Mouse (Mus musculus) liver, embryonic 14.5 days (tissue): ENCODE measurements around the gene Pdzph1. TPM values are rescaled to one million over a fixed set of nuclear protein-coding genes. Genes with fewer than 3 reads are reported as not detected.

ENCODE experiments used
- ATAC-seq: fragments of 200-750 bp; cut with Nextera tagmentation; 2 replicates; pipeline ENCODE4 v1.8.0; 2017; ENCODE audit warnings: moderate number of reproducible peaks, mild to moderate bottlenecking, moderate library complexity; ENCODE audit not compliant: insufficient read depth
- DNase-seq, 3 experiments: peaks; one replicate each; pipeline ENCODE4 v3.0.0-alpha.2; 2012 to 2013; ENCODE audit warnings: low read depth in 3 of 3, low spot score in 3 of 3
- H3K27ac ChIP-seq: fragments of 300-500 bp; sonication (generic); 2 replicates; pipeline ENCODE4 v1.5.1; 2014; ENCODE audit warnings: moderate library complexity, mild to moderate bottlenecking, control low read depth, inconsistent platforms
- H3K27me3 ChIP-seq: fragments of 300-500 bp; sonication (generic); 2 replicates; pipeline ENCODE4 v1.6.1; 2014; ENCODE audit warnings: mild to moderate bottlenecking, low read length, moderate library complexity; ENCODE audit not compliant: control insufficient read depth, insufficient read depth
- H3K36me3 ChIP-seq: fragments of 300-500 bp; sonication (generic); replicated peaks from 2 replicates; pipeline ENCODE4 v1.6.1; 2014; ENCODE audit warnings: low read depth; ENCODE audit not compliant: control insufficient read depth, insufficient read depth
- H3K4me1 ChIP-seq, 2 experiments: fragments of 200-500 bp in 1 of 2; fragments of 300-500 bp in 1 of 2; sonication (generic) in 1 of 2; replicated peaks; 2 replicates each; pipeline ENCODE4 v1.6.1; 2012 to 2014; ENCODE audit warnings: antibody characterized with exemption in 1 of 2, inconsistent platforms in 1 of 2, low read length in 1 of 2; ENCODE audit not compliant: control insufficient read depth in 2 of 2, insufficient read depth in 2 of 2
- H3K4me2 ChIP-seq: fragments of 300-500 bp; sonication (generic); 2 replicates; pipeline ENCODE4 v1.6.1; 2014; ENCODE audit warnings: low read depth, mild to moderate bottlenecking, control low read depth, moderate library complexity
- H3K4me3 ChIP-seq, 2 experiments: fragments of 200-500 bp in 1 of 2; fragments of 300-500 bp in 1 of 2; sonication (generic) in 1 of 2; 2 replicates each; pipeline ENCODE4 v1.5.1; 2012 to 2014; ENCODE audit warnings: low read depth in 2 of 2, low read length in 2 of 2, mild to moderate bottlenecking in 2 of 2, control low read depth in 1 of 2, inconsistent platforms in 1 of 2, moderate library complexity in 1 of 2; ENCODE audit not compliant: insufficient read depth in 1 of 2
- H3K9ac ChIP-seq: fragments of 300-500 bp; sonication (generic); replicated peaks from 2 replicates; pipeline ENCODE4 v1.6.1; 2014; ENCODE audit warnings: mild to moderate bottlenecking, control low read depth, moderate library complexity
- H3K9me3 ChIP-seq: fragments of 300-500 bp; sonication (generic); 2 replicates; pipeline ENCODE4 v1.6.1; 2016; ENCODE audit warnings: low read length, mixed read lengths; ENCODE audit not compliant: control insufficient read depth
- CTCF ChIP-seq: IDR thresholded peaks from 2 replicates; pipeline ENCODE4 v1.5.1; 2016; ENCODE audit warnings: antibody characterized with exemption, low read depth, control low read depth
- EP300 ChIP-seq: IDR thresholded peaks from 2 replicates; pipeline ENCODE4 v1.6.1; 2016; ENCODE audit warnings: antibody characterized with exemption, low read depth
- WGBS: fragments of 180-500 bp; shearing (Covaris S2); extraction: QIAGEN DNeasy Blood & Tissue Kit; methylation state at CpG from one replicate; pipeline ENCODE4 v1.1.7; 2014; ENCODE audit not compliant: insufficient replicate concordance; 5-methylcytosine and 5-hydroxymethylcytosine counted together
- polyA plus RNA-seq, 2 experiments: library from polyadenylated mRNA; depleted of rRNA in 1 of 2; stranded (reverse) in 1 of 2; unstranded in 1 of 2; fragments of >200 nt; fragmentation: Nextera tagmentation in 1 of 2; extraction: Ambion mirVana in 1 of 2; gene quantifications; 2 replicates each; pipeline versions ENCODE4 v1.2.1 to v1.2.3; 2012 to 2014

Pdzph1 gene
- polyA plus RNA-seq, 2 experiments, result 0.15 to 0.39 TPM

DNA sequence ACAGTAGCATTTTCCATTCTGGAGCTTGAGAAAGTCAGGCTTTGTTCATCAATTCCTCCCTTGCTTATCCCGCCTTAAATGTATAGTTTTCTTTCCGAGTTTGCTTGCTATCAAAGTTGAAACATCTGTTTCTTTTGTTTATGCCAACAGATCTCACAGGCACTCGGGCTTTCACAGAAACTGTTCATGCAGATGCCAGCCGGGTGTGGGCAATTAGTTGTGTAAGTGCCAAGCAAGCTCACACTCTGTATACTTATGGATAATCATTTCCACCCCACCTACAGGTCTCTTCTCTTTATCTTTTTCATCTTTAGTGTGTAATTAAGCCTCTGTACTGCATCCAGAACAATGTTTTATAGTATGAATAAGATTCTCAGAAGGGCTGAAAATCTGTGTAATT, 53.6 kb downstream of the Pdzph1 start:
- Histone ChIP-seq H3K27me3 (no peaks in the 10 kb centered on the region), H3K9me3 (no peaks in the 10 kb centered on the region), H3K27ac (no peak overlapping the region), H3K36me3 (no peaks in the 10 kb centered on the region), H3K9ac (no peak overlapping the region), H3K4me2 (no peak overlapping the region), H3K4me3 (no peak overlapping the region), H3K4me1 (peaks cover 0 to 2% of the 10 kb centered on the region in 2 experiments; a peak in 2 of 4 replicates)
- WGBS, result 20% methylated on average over 4 of the region's 4 CpGs
- DNase-seq (no peak), ATAC-seq (no peak; the same call in 1 of the 2 replicates)
- no peak for TF ChIP-seq CTCF
- TF ChIP-seq EP300, result peak; percentile 49

- Histone ChIP-seq H3K4me2 (no peak overlapping the region), H3K4me3 (no peak overlapping the region), H3K9ac (no peak overlapping the region), H3K9me3 (no peaks in the 10 kb centered on the region), H3K27ac (no peak overlapping the region), H3K27me3 (no peaks in the 10 kb centered on the region), H3K36me3 (no peaks in the 10 kb centered on the region), H3K4me1 (peaks cover 0 to 6% of the 10 kb centered on the region in 2 experiments; a peak in 3 of 4 replicates)
- WGBS, result 32% methylated on average over 1 of the region's 1 CpGs
- DNase-seq (no peak), ATAC-seq (no peak)
- no peak for TF ChIP-seq CTCF
- TF ChIP-seq EP300, result no peak
Measured at GRCm38 (mm10) chr17:58932983-58933280, 58.2 kb downstream of the Pdzph1 start.

- no peak overlapping the region for H3K27ac ChIP-seq
- no peak overlapping the region for H3K4me2 ChIP-seq
- no peak overlapping the region for H3K4me3 ChIP-seq
- H3K9ac ChIP-seq, result no peak overlapping the region
- 1% methylated on average over 2 of the region's 2 CpGs for WGBS
- no peaks in the 10 kb centered on the region for H3K9me3 ChIP-seq
- H3K4me1 ChIP-seq, result peaks cover 0 to 6% of the 10 kb centered on the region in 2 experiments; a peak in 3 of 4 replicates
- H3K36me3 ChIP-seq, result no peaks in the 10 kb centered on the region
- ATAC-seq (no peak), DNase-seq (no peak)
- H3K27me3 ChIP-seq, result no peaks in the 10 kb centered on the region
- TF ChIP-seq EP300 (no peak), CTCF (no peak)
Measured at GRCm38 (mm10) chr17:58932279-58932982, 58.7 kb downstream of the Pdzph1 start.

DNA sequence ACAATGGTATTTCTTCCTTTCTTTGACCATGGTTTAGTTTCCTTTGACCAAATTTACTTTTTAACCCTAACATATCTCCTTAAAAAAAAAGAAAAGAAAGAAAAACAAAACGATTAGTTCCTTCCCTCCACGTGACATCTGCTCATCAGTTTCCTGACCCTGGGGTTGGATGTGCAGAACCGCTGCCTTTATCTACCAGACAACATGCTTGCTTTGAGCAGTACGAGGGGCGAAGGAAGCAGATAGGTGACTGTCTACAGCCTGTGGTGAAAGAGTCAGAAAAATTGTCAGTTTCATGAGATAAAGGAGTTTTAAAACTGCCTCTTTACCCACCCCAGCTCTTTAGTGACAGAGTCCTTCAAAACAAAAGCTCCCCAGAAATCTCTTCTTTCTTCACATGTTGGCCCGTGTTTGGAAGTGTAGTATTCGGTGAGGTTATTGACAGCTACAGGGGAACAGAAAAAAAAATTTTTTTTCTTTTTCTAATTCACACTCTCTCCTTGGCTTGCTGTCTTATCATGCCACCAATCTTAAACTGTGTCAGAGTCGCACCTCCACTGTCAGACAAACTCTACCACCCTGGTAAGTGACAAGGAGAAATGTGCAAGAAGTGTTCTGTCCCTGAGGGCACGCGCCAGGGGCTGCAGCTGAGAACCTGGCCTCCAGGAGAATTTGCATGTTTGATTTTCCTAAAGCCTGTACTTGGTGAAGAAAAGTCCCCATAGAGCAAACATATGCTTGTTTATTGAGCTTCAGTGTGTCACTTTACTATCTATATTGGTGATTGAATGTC, 66.2 kb downstream of the Pdzph1 start:
- peak overlapping the region; percentile 75 for H3K27ac ChIP-seq

DNA sequence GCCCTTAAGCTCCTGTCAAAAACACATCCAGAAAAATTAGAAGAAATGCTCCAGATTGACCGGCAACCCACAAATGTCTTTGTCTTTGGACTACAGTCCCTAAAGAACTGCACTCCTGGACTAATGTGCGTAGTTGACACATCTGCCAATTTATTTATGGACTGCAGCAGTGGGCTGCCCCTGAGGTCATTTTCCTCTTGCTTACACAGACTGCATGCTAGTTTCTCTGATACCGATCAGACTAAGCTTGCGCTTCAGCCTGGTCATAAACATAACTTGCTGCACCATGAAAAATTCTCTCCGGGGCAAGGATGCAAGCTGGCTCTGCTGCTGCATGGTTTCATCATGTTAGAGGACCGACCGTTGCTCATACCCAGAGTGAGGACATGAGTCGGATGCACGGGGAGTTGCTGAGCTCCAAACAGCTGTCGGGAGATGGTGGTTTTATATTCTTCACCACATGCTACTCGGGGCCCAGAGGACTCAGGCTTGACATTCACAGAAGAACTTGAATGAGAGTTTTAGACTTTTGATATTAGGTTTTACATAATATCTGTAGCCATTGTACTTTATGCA, 67.2 kb downstream of the Pdzph1 start:
- 22% methylated on average over 11 of the region's 11 CpGs for WGBS
- peaks cover 19 to 24% of the 10 kb centered on the region in 2 experiments for H3K4me1 ChIP-seq
- H3K9ac ChIP-seq, result peak overlapping the region; percentile 23; the same call in 1 of the 2 replicates
- H3K4me2 ChIP-seq, result peak overlapping the region; percentile 59
- H3K4me3 ChIP-seq, result no peak overlapping the region
- no peaks in the 10 kb centered on the region for H3K27me3 ChIP-seq
- TF ChIP-seq CTCF, result no peak
- no peak for TF ChIP-seq EP300
- H3K9me3 ChIP-seq, result no peaks in the 10 kb centered on the region
- H3K27ac ChIP-seq, result no peak overlapping the region
- no peaks in the 10 kb centered on the region for H3K36me3 ChIP-seq
- ATAC-seq (no peak), DNase-seq (no peak)

More for the DNA sequence above, 66.2 kb downstream of the Pdzph1 start:
- no peaks in the 10 kb centered on the region for H3K36me3 ChIP-seq
- 12% methylated on average over 10 of the region's 10 CpGs for WGBS
- H3K4me1 ChIP-seq, result peaks cover 19 to 24% of the 10 kb centered on the region in 2 experiments
- no peaks in the 10 kb centered on the region for H3K27me3 ChIP-seq
- TF ChIP-seq EP300, result peak; percentile 89
- no peak for TF ChIP-seq CTCF
- DNase-seq, result peak; percentile 64 to 67 (median 66)
- H3K9me3 ChIP-seq, result no peaks in the 10 kb centered on the region
- H3K9ac ChIP-seq, result peak overlapping the region; percentile 43; the same call in 1 of the 2 replicates
- peak overlapping the region; percentile 59 for H3K4me2 ChIP-seq
- ATAC-seq, result peak; percentile 96
- H3K4me3 ChIP-seq, result no peak overlapping the region
